Mouse (Mus musculus) midbrain, embryonic 13.5 days (tissue): ENCODE measurements around the gene Cmya5. TPM values are rescaled to one million over a fixed set of nuclear protein-coding genes. Genes with fewer than 3 reads are reported as not detected.
"Not testable (repeated sequence)": the region's sequence is repeated elsewhere in the genome, so short reads cannot be mapped to it uniquely, and the experiment has no call there.

Experiments used
- ATAC-seq: fragments of 200-750 bp; cut with Nextera tagmentation; 2 replicates; pipeline ENCODE4 v1.8.0; 2017; ENCODE audit warnings: mild to moderate bottlenecking, moderate TSS enrichment, moderate library complexity
- H3K27ac ChIP-seq: fragments of 300-500 bp; sonication (generic); 2 replicates; pipeline ENCODE4 v1.5.1; 2015; ENCODE audit warnings: inconsistent platforms, mild to moderate bottlenecking, moderate library complexity
- H3K27me3 ChIP-seq: fragments of 300-500 bp; sonication (generic); 2 replicates; pipeline ENCODE4 v1.6.1; 2015; ENCODE audit warnings: mild to moderate bottlenecking, inconsistent platforms
- H3K36me3 ChIP-seq: fragments of 300-500 bp; sonication (generic); 2 replicates; pipeline ENCODE4 v1.6.1; 2015; ENCODE audit warnings: mild to moderate bottlenecking, inconsistent platforms
- H3K4me1 ChIP-seq: fragments of 300-500 bp; sonication (generic); replicated peaks from 2 replicates; pipeline ENCODE4 v1.6.1; 2015; ENCODE audit warnings: inconsistent platforms
- H3K4me2 ChIP-seq: fragments of 300-500 bp; sonication (generic); replicated peaks from 2 replicates; pipeline ENCODE4 v1.6.1; 2015; ENCODE audit warnings: moderate library complexity, mild to moderate bottlenecking, inconsistent platforms
- H3K4me3 ChIP-seq: fragments of 300-500 bp; sonication (generic); replicated peaks from 2 replicates; pipeline ENCODE4 v1.5.1; 2015; ENCODE audit warnings: mild to moderate bottlenecking, inconsistent platforms
- H3K9ac ChIP-seq: fragments of 300-500 bp; sonication (generic); replicated peaks from 2 replicates; pipeline ENCODE4 v1.6.1; 2015; ENCODE audit warnings: mild to moderate bottlenecking, inconsistent platforms
- H3K9me3 ChIP-seq: fragments of 300-500 bp; sonication (generic); 2 replicates; pipeline ENCODE4 v1.6.1; 2016; ENCODE audit warnings: mild to moderate bottlenecking, inconsistent platforms
- WGBS: fragments of 180-500 bp; shearing (Covaris S2); methylation state at CpG from one replicate; pipeline ENCODE4 v1.1.7; 2015; 5-methylcytosine and 5-hydroxymethylcytosine counted together
- polyA plus RNA-seq: library from polyadenylated mRNA; unstranded; fragments of >200 nt; fragmentation: Nextera tagmentation; extraction: Ambion mirVana; gene quantifications from 2 replicates; pipeline ENCODE4 v1.2.1, GENCODE M21; 2015

Cmya5 gene
- polyA plus RNA-seq, 1 experiment from 2014 or later = 0.08 TPM

- H3K27ac ChIP-seq = no peak overlapping the region
- WGBS = 61% methylated on average over 4 of the region's 4 CpGs
- H3K4me2 ChIP-seq = no peak overlapping the region
- H3K36me3 ChIP-seq = no peaks in the 10 kb centered on the region
- no peak overlapping the region for H3K4me3 ChIP-seq
- no peak for ATAC-seq
- H3K9me3 ChIP-seq = no peaks in the 10 kb centered on the region
- H3K27me3 ChIP-seq = no peaks in the 10 kb centered on the region
- no peak overlapping the region for H3K9ac ChIP-seq
- H3K4me1 ChIP-seq = no peaks in the 10 kb centered on the region
Observed at GRCm38 (mm10) chr13:93102340-93103090, 42.0 kb downstream of the Cmya5 start.

- ATAC-seq = no peak
- Histone ChIP-seq H3K9ac (no peak overlapping the region), H3K4me1 (no peaks in the 10 kb centered on the region), H3K27ac (no peak overlapping the region), H3K36me3 (no peaks in the 10 kb centered on the region), H3K4me2 (no peak overlapping the region), H3K27me3 (no peaks in the 10 kb centered on the region), H3K4me3 (no peak overlapping the region), H3K9me3 (no peaks in the 10 kb centered on the region)
- 71% methylated on average over 3 of the region's 3 CpGs for WGBS
Observed at GRCm38 (mm10) chr13:93098596-93098995, 45.9 kb downstream of the Cmya5 start.

GRCm38 (mm10) chr13:93096643-93097042 lies 47.9 kb downstream of the Cmya5 start:
- ATAC-seq = no peak
- H3K4me2 ChIP-seq = no peak overlapping the region
- H3K9me3 ChIP-seq = no peaks in the 10 kb centered on the region
- H3K4me3 ChIP-seq = no peak overlapping the region
- WGBS = 94% methylated on average over 6 of the region's 6 CpGs
- no peak overlapping the region for H3K9ac ChIP-seq
- no peaks in the 10 kb centered on the region for H3K27me3 ChIP-seq
- no peak overlapping the region for H3K27ac ChIP-seq
- H3K4me1 ChIP-seq = no peaks in the 10 kb centered on the region
- H3K36me3 ChIP-seq = no peaks in the 10 kb centered on the region

- Histone ChIP-seq H3K27ac (no peak overlapping the region), H3K9me3 (no peaks in the 10 kb centered on the region), H3K9ac (no peak overlapping the region), H3K36me3 (no peaks in the 10 kb centered on the region), H3K4me1 (no peaks in the 10 kb centered on the region), H3K4me3 (no peak overlapping the region), H3K4me2 (no peak overlapping the region), H3K27me3 (no peaks in the 10 kb centered on the region)
- 91% methylated on average over 15 of the region's 15 CpGs for WGBS
- ATAC-seq = no peak
Observed at GRCm38 (mm10) chr13:93095097-93095791, 49.3 kb downstream of the Cmya5 start.

- Histone ChIP-seq H3K9ac (no peak overlapping the region), H3K36me3 (no peaks in the 10 kb centered on the region), H3K4me2 (no peak overlapping the region), H3K27ac (no peak overlapping the region), H3K4me3 (no peak overlapping the region), H3K27me3 (no peaks in the 10 kb centered on the region), H3K9me3 (no peaks in the 10 kb centered on the region), H3K4me1 (no peaks in the 10 kb centered on the region)
- WGBS = 90% methylated on average over 10 of the region's 10 CpGs
- ATAC-seq = no peak
Observed at GRCm38 (mm10) chr13:93094204-93094935, 50.2 kb downstream of the Cmya5 start.

- 93% methylated on average over 5 of the region's 5 CpGs for WGBS
- no peak for ATAC-seq
- Histone ChIP-seq H3K4me2 (no peak overlapping the region), H3K4me1 (no peaks in the 10 kb centered on the region), H3K4me3 (no peak overlapping the region), H3K9ac (no peak overlapping the region), H3K27me3 (no peaks in the 10 kb centered on the region), H3K27ac (no peak overlapping the region), H3K9me3 (no peaks in the 10 kb centered on the region), H3K36me3 (no peaks in the 10 kb centered on the region)
Observed at GRCm38 (mm10) chr13:93093697-93094096, 50.8 kb downstream of the Cmya5 start.

- H3K9me3 ChIP-seq = no peaks in the 10 kb centered on the region
- no peaks in the 10 kb centered on the region for H3K4me1 ChIP-seq
- no peak overlapping the region for H3K9ac ChIP-seq
- no peak overlapping the region for H3K4me3 ChIP-seq
- H3K4me2 ChIP-seq = no peak overlapping the region
- ATAC-seq = no peak
- H3K27ac ChIP-seq = no peak overlapping the region
- no peaks in the 10 kb centered on the region for H3K27me3 ChIP-seq
- no peaks in the 10 kb centered on the region for H3K36me3 ChIP-seq
- 79% methylated on average over 2 of the region's 2 CpGs for WGBS
Observed at GRCm38 (mm10) chr13:93092916-93093429, 51.6 kb downstream of the Cmya5 start.

- 92% methylated on average over 10 of the region's 10 CpGs for WGBS
Observed at GRCm38 (mm10) chr13:93091866-93092455, 52.6 kb downstream of the Cmya5 start.

GRCm38 (mm10) chr13:93091176-93091575 lies 53.3 kb downstream of the Cmya5 start:
- Histone ChIP-seq H3K9ac (no peak overlapping the region), H3K4me2 (no peak overlapping the region), H3K4me1 (no peaks in the 10 kb centered on the region), H3K27ac (no peak overlapping the region), H3K4me3 (no peak overlapping the region), H3K36me3 (no peaks in the 10 kb centered on the region), H3K27me3 (no peaks in the 10 kb centered on the region), H3K9me3 (no peaks in the 10 kb centered on the region)
- 98% methylated on average over 9 of the region's 9 CpGs for WGBS
- no peak for ATAC-seq

More at GRCm38 (mm10) chr13:93091866-93092455, 52.6 kb downstream of the Cmya5 start:
- Histone ChIP-seq H3K9me3 (no peaks in the 10 kb centered on the region), H3K27me3 (no peaks in the 10 kb centered on the region), H3K4me1 (no peaks in the 10 kb centered on the region), H3K9ac (no peak overlapping the region), H3K27ac (no peak overlapping the region), H3K36me3 (no peaks in the 10 kb centered on the region), H3K4me2 (no peak overlapping the region), H3K4me3 (no peak overlapping the region)
- ATAC-seq = no peak

- H3K9me3 ChIP-seq = no peaks in the 10 kb centered on the region
- H3K9ac ChIP-seq = no peak overlapping the region
- H3K36me3 ChIP-seq = no peaks in the 10 kb centered on the region
- ATAC-seq = no peak
- no peak overlapping the region for H3K4me2 ChIP-seq
- H3K27me3 ChIP-seq = no peaks in the 10 kb centered on the region
- no peak overlapping the region for H3K4me3 ChIP-seq
- H3K4me1 ChIP-seq = no peaks in the 10 kb centered on the region
- H3K27ac ChIP-seq = no peak overlapping the region
- WGBS = 85% methylated on average over 5 of the region's 5 CpGs
Observed at GRCm38 (mm10) chr13:93089481-93089880, 55.0 kb downstream of the Cmya5 start.

- 89% methylated on average over 4 of the region's 4 CpGs for WGBS
- Histone ChIP-seq H3K4me3 (no peak overlapping the region), H3K36me3 (no peaks in the 10 kb centered on the region), H3K9ac (no peak overlapping the region), H3K4me2 (no peak overlapping the region), H3K9me3 (no peaks in the 10 kb centered on the region), H3K4me1 (no peaks in the 10 kb centered on the region), H3K27me3 (no peaks in the 10 kb centered on the region), H3K27ac (no peak overlapping the region)
- no peak for ATAC-seq
Observed at GRCm38 (mm10) chr13:93085711-93086110, 58.8 kb downstream of the Cmya5 start.

GRCm38 (mm10) chr13:93082324-93082723 lies 62.2 kb downstream of the Cmya5 start:
- not testable (repeated sequence) for H3K4me1 ChIP-seq, H3K9ac ChIP-seq, H3K36me3 ChIP-seq, H3K9me3 ChIP-seq, H3K27me3 ChIP-seq, H3K4me3 ChIP-seq, H3K4me2 ChIP-seq, ATAC-seq, H3K27ac ChIP-seq
- 79% methylated on average over 1 of the region's 1 CpGs for WGBS
